Mouse (Mus musculus): ENCODE measurements around the gene Ttll6.
A peak's percentile ranks its signal among the peaks of the same experiment; 100 is the strongest.

The Ttll6 gene

DNA sequence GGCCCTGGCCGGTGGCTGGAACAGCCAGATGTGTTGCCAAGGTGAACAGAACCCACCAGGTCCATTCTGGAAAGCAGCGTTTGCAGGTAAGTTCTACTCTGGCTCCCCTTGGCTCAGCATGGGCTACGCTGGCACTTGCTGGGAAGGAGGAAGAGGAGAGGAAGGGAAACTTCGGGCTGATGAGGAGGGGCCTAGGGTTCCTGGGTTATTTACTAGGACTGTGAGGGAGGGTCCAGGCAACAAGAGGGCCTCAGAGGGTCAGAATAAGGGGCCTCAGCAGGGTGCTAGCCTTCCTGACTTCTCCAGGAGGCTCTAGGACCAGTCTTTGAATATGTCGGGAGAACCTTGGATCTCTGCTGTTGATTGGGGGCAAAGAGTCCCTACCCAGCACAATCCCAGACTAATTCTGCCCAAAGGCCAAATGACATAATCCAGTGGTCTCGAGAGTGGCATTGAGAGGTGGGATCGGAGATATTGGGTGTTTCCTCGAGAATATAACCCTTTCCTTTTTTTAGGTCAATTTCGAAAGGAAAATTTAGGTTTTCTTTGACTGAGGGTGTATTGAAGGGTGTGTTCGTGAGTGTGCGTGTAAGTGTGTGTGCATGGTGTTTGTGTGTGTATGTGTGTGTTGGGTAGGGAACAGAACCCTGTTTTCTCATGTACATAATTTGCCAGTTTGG lies 61.5 kb downstream of the Ttll6 start:
- DNase-seq (ENCODE audit: low read depth, low spot score): no peak

DNA sequence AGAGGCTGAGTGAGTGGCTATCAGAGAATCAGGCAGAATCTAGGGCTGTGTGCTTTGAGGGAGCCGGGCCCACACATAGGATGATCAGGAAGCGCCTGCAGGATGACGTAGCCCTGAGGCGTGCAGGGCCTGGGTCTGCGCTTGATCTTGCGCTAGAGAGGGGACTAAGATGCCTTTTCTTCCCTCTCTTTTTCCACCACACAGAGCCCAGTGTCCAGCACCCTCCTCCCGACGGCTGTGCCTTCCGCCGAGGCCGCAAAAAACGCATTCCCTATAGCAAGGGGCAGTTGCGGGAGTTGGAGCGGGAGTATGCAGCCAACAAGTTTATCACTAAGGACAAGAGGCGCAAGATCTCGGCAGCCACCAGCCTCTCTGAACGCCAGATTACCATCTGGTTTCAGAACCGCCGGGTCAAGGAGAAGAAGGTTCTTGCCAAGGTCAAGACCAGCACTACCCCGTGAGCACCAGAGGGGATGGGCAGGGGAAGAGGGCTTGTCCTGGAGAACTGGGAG lies 62.2 kb downstream of the Ttll6 start:
- peak; percentile 28 for DNase-seq (ENCODE audit: low read depth, low spot score)

DNA sequence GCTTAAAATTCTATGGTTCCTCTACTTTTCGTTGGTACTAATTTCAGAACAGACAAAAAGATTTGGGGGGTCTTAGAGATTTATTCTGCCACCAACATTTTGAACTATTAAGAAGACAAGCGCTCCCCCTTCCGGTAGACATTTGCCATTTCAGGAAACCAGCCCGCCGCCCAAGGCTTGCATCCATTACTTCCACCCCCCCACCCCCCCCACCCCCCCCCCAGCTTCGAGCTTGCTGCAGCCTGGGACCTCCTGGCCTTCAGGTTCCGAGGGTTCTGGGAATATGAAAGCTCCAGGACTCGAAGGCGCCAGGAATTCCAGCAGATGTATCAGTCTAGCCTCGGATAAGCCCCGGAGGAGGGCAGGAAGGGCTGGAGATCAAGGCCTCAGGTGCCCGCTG lies 65.1 kb downstream of the Ttll6 start:
- peak; percentile 49 for DNase-seq (ENCODE audit: low read depth, low spot score)

DNA sequence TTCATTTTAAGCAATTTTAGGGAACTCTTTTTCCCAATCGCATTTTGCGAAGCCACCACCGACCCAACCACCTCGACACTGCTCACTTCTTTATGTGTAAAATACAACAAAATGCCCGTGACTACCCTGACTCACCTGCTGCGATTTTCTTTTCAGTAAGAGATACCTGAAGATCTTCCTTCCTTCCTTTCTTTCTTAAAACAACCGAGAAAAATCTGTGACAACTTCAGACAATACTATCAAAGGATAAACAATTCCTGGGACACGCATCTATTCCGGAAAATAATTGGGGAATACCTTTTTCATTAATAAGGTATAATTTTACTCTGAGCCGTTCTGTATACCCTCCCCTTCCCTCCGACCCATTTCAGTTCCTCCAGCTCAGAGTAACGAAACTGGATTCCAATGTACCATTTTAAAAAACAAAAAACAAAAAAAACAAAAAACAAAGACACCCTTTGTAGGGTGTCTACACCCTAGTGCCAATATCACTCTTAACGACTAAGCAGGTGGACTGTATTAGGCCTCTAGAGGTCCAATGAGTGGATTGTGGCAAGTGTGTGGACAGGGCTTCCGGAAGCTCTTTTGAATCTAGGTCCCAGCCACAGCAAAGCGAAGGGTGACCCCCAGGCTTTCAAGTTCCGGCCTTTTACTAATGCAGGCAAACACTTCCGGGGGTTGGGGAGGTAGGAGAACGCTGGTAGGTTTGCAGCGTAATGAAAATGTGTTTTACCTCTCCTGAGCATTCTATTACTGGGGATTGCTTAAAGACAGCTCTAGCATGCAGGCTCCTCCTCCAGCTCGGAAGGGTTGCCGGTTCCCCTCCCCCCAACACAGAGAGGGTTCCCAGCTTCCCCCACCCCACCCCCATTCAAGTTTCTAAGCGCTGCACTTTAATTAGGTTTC lies 65.8 kb downstream of the Ttll6 start:
- DNase-seq (ENCODE audit: low read depth, low spot score): peak; percentile 81

DNA sequence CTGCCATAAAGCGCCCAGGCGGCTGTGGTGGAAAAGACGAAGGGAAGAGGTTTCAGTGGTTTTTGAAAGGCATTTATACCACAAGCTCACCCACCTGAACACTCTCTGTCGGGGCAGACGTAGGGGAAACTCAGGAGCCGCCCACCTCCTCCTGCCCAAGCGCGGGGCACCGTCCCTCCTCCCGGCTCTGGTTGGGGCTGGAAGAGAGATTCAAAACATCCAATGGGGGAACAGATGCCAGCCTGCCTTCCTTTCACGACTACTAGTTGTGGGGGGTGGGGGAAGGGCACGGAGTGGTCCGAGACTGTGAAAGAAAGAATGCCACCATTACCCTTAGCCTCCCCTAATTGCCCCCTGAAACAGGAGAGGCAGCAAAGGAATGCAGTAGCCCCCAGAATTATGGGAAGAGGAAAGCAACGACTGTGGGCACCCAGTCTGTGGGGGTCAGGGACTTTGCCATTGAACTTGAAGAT lies 66.6 kb downstream of the Ttll6 start:
- peak; percentile 71 for DNase-seq (ENCODE audit: low read depth, low spot score)

DNA sequence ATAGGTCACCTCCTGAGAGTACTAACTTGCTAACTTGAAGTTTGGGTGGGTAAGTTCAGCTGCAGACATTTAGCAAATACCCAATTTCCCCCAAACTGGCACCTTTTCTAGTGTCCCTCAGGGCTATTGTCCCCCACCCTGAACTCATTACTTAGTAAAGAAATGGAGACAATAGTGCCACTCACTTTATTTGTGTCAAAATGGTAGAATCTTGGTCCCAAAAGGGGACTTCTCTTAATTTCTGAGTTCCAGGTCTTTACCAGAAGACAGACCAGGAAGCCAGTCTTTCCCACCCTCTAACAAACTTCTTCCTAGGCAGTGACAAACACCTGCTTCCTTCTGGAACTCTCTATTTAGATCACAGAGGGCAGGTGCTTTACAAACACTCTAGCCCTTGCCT lies 68.2 kb downstream of the Ttll6 start:
- no peak for DNase-seq (ENCODE audit: low read depth, low spot score)

DNA sequence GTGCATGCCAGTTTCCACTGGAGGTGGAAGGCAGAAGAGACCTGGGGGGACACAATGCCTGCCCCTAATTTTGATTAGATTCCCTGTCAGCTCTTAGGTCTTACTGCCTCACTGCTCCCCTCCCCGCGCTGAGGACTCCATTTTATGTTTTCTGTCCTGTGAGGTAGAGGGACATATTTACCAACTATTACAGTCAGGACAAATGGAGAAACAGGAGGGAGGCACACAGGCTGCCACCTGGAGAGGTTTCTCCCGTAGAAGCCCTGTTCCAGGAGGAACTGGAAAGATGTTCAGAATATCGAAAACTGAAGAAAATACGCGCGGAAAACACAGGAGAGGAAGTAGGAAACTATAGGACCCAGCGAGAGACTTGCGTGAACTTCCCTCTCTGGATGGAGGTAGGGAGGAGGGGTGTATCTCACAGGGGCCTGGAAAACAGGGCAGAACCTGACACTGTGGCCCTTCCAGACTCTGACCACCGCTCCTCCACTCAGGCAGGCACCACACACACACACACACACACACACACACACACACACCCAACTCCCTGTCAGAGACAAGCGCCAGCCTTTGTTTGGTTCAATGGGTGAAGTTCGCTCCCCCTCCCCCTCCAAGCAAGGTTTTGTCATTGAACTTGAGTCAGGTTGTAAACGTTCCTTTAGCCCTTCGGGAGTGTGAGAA lies 69.0 kb downstream of the Ttll6 start:
- DNase-seq (ENCODE audit: low read depth, low spot score): peak; percentile 97

DNA sequence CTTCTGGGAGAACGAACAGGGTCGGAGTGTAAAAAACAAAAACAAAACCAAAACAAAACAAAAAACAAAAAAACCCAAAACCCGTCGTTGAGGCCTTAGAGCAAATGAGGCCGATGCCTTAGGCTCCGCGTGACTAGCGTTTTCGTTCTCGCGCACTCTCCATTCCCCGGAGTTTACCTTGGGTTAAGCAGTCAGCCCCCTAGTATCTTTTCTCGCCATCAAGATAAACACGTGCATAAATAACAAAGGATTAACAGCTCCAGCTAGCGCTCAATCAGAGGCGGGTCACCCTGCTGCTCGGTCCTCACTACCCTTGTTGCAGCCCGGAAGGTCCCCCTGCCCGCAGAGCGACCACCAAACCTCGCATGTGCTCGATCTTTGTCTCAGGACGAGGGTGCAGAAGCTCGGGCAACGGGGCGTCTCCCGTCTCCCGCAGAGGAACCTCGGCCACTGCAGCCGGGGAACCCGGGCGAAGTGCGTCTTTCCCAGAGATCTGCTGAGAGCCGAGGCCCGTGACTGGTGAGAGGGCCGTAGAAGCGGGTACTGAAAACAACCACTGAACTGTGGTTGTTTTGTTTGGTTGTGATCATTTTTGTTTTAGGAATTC lies 69.7 kb downstream of the Ttll6 start:
- peak; percentile 89 for DNase-seq (ENCODE audit: low read depth, low spot score)

DNA sequence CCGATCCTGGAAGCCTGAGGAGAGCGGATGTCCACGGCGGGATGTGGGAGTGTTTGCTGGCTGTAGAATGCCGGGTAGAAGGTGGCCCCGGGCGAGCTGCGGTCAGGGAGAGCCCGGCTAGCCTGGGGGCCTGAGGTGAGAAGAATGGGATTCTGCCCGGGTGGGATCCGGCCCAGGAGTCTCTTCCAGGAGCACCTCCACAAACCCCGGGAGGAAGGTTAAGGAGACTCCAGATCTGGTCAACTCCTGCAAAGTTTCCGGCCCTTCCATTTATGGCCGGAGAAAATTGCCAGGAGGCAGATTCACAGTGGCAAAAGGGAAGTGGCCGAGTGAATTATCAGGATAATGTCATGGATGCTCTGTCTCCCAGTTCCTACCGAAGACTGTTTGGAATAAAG lies 70.2 kb downstream of the Ttll6 start:
- DNase-seq (ENCODE audit: low read depth, low spot score): peak; percentile 44

DNA sequence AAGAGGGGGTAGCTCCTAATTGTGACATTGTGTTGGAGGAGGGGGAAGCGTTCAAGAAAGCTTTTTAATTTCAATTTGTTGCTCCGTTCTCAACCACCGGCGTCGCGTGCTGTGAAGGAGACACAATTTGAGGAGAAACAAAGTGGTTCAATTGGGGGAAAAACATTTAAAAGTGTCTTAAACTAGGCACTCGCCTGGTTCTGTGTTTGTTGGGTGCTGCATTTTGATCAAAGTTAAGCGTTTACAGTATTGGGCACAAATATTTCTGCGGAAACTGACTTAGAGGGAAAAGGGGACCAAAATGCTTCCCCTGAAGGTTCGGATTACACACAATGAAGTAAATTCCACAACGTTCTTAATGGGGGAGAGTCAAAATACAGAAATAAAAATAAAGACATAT lies 70.8 kb downstream of the Ttll6 start:
- no peak for DNase-seq (ENCODE audit: low read depth, low spot score)

DNA sequence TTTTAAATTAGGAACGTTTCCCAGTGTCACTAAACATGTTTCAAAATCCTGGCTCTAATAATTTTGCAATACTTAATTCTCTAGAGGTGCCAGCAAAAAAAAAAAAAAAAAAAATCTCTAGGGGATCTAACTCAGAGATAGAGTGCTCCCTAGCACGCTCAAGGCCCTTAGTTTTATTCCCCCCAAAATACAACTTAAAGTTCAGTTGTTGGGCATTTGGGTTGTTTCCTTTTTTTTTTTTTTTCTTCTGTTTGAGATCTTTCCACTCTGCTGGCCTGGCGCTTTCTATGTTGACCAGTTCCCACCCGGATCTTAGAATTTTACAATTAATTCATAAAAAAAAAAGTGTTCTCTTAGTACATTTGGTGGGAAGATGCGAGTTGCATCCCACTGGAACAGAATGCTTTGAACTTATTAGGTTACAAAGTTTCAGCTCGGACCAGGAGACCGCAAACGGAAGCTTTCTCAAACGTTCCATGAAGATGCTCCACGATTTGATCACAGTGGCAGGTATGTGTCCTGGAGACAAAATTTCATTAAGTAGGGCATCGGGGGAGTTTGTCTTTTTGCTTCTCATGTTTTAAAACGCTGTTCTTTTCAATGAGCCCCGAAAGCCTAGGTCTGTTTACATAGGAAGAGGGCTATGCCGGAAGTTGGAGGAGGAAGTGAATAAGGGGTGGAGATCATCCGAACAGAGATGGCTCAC lies 72.0 kb downstream of the Ttll6 start:
- DNase-seq (ENCODE audit: low read depth, low spot score): no peak
